Mouse (Mus musculus): Measurements from ENCODE around the gene Ms4a1.
A peak's percentile ranks its signal among the peaks of the same experiment; 100 is the strongest.
"Not testable (repeated sequence)": the region's sequence is repeated elsewhere in the genome, so short reads cannot be mapped to it uniquely, and the experiment has no call there.

Gene Ms4a1

GRCm38 (mm10) chr19:11266052-11266845 is at the start of gene Ms4a1:
Gene Ms4a1, minus strand, starts transcription at chr19:11266241.
- no peak for DNase-seq (ENCODE audit: inconsistent ontology term)

GRCm38 (mm10) chr19:11314354-11314753 is 48.3 kb upstream of the Ms4a1 start, which contains the start of gene Ms4a14:
Gene Ms4a14, minus strand, starts transcription at chr19:11314454.
- no peak for DNase-seq (ENCODE audit: inconsistent ontology term)

- no peak for DNase-seq (ENCODE audit: inconsistent ontology term)
Measured at GRCm38 (mm10) chr19:11308888-11309287, 42.8 kb upstream of the Ms4a1 start.

- not testable (repeated sequence) for DNase-seq (ENCODE audit: inconsistent ontology term)
Measured at GRCm38 (mm10) chr19:11299529-11299928, 33.5 kb upstream of the Ms4a1 start.

- DNase-seq (ENCODE audit: inconsistent ontology term): no peak
Measured at GRCm38 (mm10) chr19:11298939-11299338, 32.9 kb upstream of the Ms4a1 start.

GRCm38 (mm10) chr19:11293616-11294015 is 27.6 kb upstream of the Ms4a1 start:
- not testable (repeated sequence) for DNase-seq (ENCODE audit: inconsistent ontology term)

GRCm38 (mm10) chr19:11292990-11293389 is 26.9 kb upstream of the Ms4a1 start:
- peak; percentile 24 for DNase-seq (ENCODE audit: inconsistent ontology term)

GRCm38 (mm10) chr19:11283773-11284172 is 17.7 kb upstream of the Ms4a1 start, which contains the start of gene Ms4a5:
Gene Ms4a5, minus strand, starts transcription at chr19:11283873.
- no peak for DNase-seq (ENCODE audit: inconsistent ontology term)

- no peak for DNase-seq (ENCODE audit: inconsistent ontology term)
Measured at GRCm38 (mm10) chr19:11280223-11280622, 14.2 kb upstream of the Ms4a1 start.

GRCm38 (mm10) chr19:11276431-11276830 is 10.4 kb upstream of the Ms4a1 start:
- DNase-seq (ENCODE audit: inconsistent ontology term): no peak

GRCm38 (mm10) chr19:11266956-11267355 is 915 bp upstream of the Ms4a1 start:
- DNase-seq (ENCODE audit: inconsistent ontology term): no peak

- no peak for DNase-seq (ENCODE audit: inconsistent ontology term)
Measured at GRCm38 (mm10) chr19:11264602-11265185, 1.3 kb downstream of the Ms4a1 start.

GRCm38 (mm10) chr19:11263549-11263948 is 2.5 kb downstream of the Ms4a1 start:
- DNase-seq (ENCODE audit: inconsistent ontology term): no peak

GRCm38 (mm10) chr19:11262932-11263331 is 3.1 kb downstream of the Ms4a1 start:
- DNase-seq (ENCODE audit: inconsistent ontology term): not testable (repeated sequence)

GRCm38 (mm10) chr19:11261522-11261921 is 4.5 kb downstream of the Ms4a1 start:
- no peak for DNase-seq (ENCODE audit: inconsistent ontology term)

GRCm38 (mm10) chr19:11244230-11244629 is 21.8 kb downstream of the Ms4a1 start:
- DNase-seq (ENCODE audit: inconsistent ontology term): no peak

- DNase-seq (ENCODE audit: inconsistent ontology term): no peak
Measured at GRCm38 (mm10) chr19:11242560-11242959, 23.5 kb downstream of the Ms4a1 start.

GRCm38 (mm10) chr19:11235820-11236219 is 30.2 kb downstream of the Ms4a1 start:
- DNase-seq (ENCODE audit: inconsistent ontology term): no peak

GRCm38 (mm10) chr19:11234921-11235735 is 30.9 kb downstream of the Ms4a1 start:
- no peak for DNase-seq (ENCODE audit: inconsistent ontology term)

- peak; percentile 12 for DNase-seq (ENCODE audit: inconsistent ontology term)
Measured at GRCm38 (mm10) chr19:11234244-11234643, 31.8 kb downstream of the Ms4a1 start.

- DNase-seq (ENCODE audit: inconsistent ontology term): no peak
Measured at GRCm38 (mm10) chr19:11232348-11232747, 33.7 kb downstream of the Ms4a1 start, which contains the start of gene Ms4a12. Gene Ms4a12, minus strand, starts transcription at chr19:11232448.
